Mouse (Mus musculus) midbrain, postnatal 0 days (tissue): ENCODE data around the gene Il25. TPM values are rescaled to one million over a fixed set of nuclear protein-coding genes. Genes with fewer than 3 reads are reported as not detected.

ENCODE experiments used
- ATAC-seq: fragments of 200-750 bp; cut with Nextera tagmentation; 2 replicates; pipeline ENCODE4 v1.8.0; 2017; ENCODE audit warnings: moderate number of reproducible peaks, mild to moderate bottlenecking, moderate TSS enrichment, moderate library complexity; ENCODE audit not compliant: low FRiP score
- DNase-seq: peaks from one replicate; pipeline ENCODE4 v3.0.0-alpha.2; 2015; ENCODE audit warnings: low spot score
- H3K27ac ChIP-seq: fragments of 300-500 bp; sonication (generic); 2 replicates; pipeline ENCODE4 v1.5.1; 2014; ENCODE audit warnings: low read depth, mild to moderate bottlenecking, low read length, mixed read lengths
- H3K27me3 ChIP-seq: fragments of 300-500 bp; sonication (generic); 2 replicates; pipeline ENCODE4 v1.6.1; 2014; ENCODE audit warnings: low read length, control low read depth, mixed read lengths; ENCODE audit not compliant: insufficient read depth
- H3K36me3 ChIP-seq: fragments of 300-500 bp; sonication (generic); 2 replicates; pipeline ENCODE4 v1.6.1; 2014; ENCODE audit warnings: low read length, control low read depth, mixed read lengths; ENCODE audit not compliant: insufficient read depth
- H3K4me1 ChIP-seq: fragments of 300-500 bp; sonication (generic); 2 replicates; pipeline ENCODE4 v1.6.1; 2014; ENCODE audit warnings: mild to moderate bottlenecking, control low read depth, antibody characterized with exemption, low read length, mixed read lengths; ENCODE audit not compliant: insufficient read depth
- H3K4me2 ChIP-seq: fragments of 300-500 bp; sonication (generic); 2 replicates; pipeline ENCODE4 v1.6.1; 2014; ENCODE audit warnings: low read depth, mild to moderate bottlenecking, low read length, mixed read lengths; ENCODE audit not compliant: poor library complexity, severe bottlenecking
- H3K4me3 ChIP-seq: fragments of 300-500 bp; sonication (generic); 2 replicates; pipeline ENCODE4 v1.5.1; 2014; ENCODE audit warnings: low read depth, mild to moderate bottlenecking, low read length, moderate library complexity
- H3K9ac ChIP-seq: fragments of 300-500 bp; sonication (generic); replicated peaks from 2 replicates; pipeline ENCODE4 v1.6.1; 2014; ENCODE audit warnings: mild to moderate bottlenecking, low read length, moderate library complexity, mixed read lengths; ENCODE audit not compliant: poor library complexity, severe bottlenecking
- H3K9me3 ChIP-seq: fragments of 300-500 bp; sonication (generic); 2 replicates; pipeline ENCODE4 v1.6.1; 2016; ENCODE audit warnings: low read length, control low read depth
- CTCF ChIP-seq: IDR thresholded peaks from 2 replicates; pipeline ENCODE4 v1.5.1; 2016; ENCODE audit warnings: antibody characterized with exemption, mild to moderate bottlenecking
- WGBS: fragments of 180-500 bp; shearing (Covaris S2); extraction: QIAGEN DNeasy Blood & Tissue Kit; methylation state at CpG from one replicate; pipeline ENCODE4 v1.1.7; 2014; 5-methylcytosine and 5-hydroxymethylcytosine counted together
- polyA plus RNA-seq: library from polyadenylated mRNA; unstranded; fragments of >200 nt; fragmentation: Nextera tagmentation; extraction: Ambion mirVana; gene quantifications from 2 replicates; pipeline ENCODE4 v1.2.1, GENCODE M21; 2015
- total RNA-seq: library from RNA; depleted of rRNA; stranded (reverse); fragments of >200 nt; gene quantifications from 2 replicates; pipeline ENCODE4 v1.2.3, GENCODE M21; 2014

The Il25 gene
- total and polyA plus RNA-seq, 2 experiments from 2014 or later: 0.38 TPM; not detected in 1

DNA sequence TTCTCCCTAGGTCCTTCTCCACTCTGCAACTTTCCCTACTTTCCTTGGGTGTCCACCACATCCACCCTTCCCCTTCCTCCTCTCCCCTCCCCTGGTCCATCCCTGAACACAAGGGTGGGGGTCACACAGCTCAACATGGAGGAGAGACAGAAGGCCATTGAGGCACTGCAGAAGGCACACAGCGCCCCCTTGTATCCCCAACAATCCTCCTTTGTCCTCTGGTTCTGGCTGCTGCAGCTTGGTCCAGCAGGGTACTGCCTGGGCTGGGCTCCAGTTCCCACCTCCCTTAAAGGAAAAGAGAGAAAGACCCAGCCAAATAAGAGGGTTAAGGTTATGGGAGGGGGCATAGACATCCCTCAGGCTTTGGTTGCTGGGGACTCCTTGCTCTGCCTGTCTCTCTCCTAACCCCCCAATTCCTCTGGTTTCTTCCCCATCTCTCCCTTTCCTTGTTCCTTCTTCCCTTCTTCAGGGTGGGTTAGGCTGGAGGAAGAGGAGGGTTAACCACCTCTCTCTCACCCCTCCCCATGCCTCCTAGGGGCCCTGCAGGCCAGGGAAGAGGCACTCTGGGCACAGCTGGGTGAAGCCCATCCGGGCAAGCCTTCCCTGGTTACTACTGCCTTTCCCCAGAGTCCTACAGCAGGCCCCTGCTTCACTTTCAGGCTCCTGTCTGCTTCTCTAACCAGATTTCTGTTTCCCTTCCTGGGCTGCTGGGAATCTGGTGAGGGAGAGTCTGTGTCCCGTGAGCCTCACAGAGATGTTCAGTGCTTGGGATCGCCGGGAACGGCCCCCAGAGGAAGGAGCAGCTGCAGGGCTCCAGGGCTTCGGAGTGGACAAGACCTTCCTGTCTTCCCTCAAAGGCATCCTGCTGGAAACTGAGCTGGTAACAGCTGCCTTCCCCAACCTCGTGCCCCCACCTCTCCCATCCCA lies 3.7 kb downstream of the Il25 start, which contains the start of gene Cmtm5:
Gene Cmtm5, plus strand, starts transcription at position 358 of the 927 bp plus-strand sequence.
- ATAC-seq: peak; percentile 88
- H3K4me2 ChIP-seq: peak within 1 kb of the TSS; percentile 20; the same call in 1 of the 2 replicates

DNA sequence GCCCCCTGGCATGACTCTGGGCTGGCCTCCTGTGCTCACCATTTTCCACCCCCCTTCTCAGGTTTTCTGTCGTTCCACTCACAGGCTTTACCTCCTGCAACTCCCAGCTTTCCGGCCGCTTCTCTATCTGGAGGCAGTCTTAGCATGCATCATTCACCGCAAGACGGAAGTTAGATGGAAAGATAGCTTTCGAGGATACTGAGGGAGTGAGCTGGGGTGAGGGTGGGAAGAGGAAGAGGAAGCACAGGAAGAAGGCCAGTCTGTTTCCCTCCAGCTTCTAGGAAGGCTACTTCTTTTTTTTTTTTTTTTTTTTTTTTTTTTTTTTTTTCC lies 4.3 kb downstream of the Il25 start:
- H3K27ac ChIP-seq: peak overlapping the region; percentile 77
- H3K36me3 ChIP-seq: no peaks in the 10 kb centered on the region
- no peaks in the 10 kb centered on the region for H3K9me3 ChIP-seq
- H3K4me3 ChIP-seq: no peak overlapping the region
- H3K4me1 ChIP-seq: no peaks in the 10 kb centered on the region
- ATAC-seq: no peak
- no peak for DNase-seq
- peak overlapping the region; percentile 39; the same call in 1 of the 2 replicates for H3K9ac ChIP-seq
- peak overlapping the region; percentile 20; the same call in 1 of the 2 replicates for H3K4me2 ChIP-seq
- TF ChIP-seq CTCF: no peak
- 49% methylated on average over 6 of the region's 6 CpGs for WGBS
- H3K27me3 ChIP-seq: no peaks in the 10 kb centered on the region

More for the DNA sequence above, 3.7 kb downstream of the Il25 start, which contains the start of gene Cmtm5:
- Histone ChIP-seq H3K9me3 (no peaks in the 10 kb centered on the region), H3K9ac (peak within 1 kb of the TSS; percentile 39), H3K36me3 (no peaks in the 10 kb centered on the region), H3K4me3 (no peak within 1 kb of the TSS), H3K27ac (peak within 1 kb of the TSS; percentile 77), H3K4me1 (no peaks in the 10 kb centered on the region), H3K27me3 (no peaks in the 10 kb centered on the region)
- WGBS: 21% methylated on average over 8 of the region's 8 CpGs
- DNase-seq: peak; percentile 86
- TF ChIP-seq CTCF: peak; percentile 48

DNA sequence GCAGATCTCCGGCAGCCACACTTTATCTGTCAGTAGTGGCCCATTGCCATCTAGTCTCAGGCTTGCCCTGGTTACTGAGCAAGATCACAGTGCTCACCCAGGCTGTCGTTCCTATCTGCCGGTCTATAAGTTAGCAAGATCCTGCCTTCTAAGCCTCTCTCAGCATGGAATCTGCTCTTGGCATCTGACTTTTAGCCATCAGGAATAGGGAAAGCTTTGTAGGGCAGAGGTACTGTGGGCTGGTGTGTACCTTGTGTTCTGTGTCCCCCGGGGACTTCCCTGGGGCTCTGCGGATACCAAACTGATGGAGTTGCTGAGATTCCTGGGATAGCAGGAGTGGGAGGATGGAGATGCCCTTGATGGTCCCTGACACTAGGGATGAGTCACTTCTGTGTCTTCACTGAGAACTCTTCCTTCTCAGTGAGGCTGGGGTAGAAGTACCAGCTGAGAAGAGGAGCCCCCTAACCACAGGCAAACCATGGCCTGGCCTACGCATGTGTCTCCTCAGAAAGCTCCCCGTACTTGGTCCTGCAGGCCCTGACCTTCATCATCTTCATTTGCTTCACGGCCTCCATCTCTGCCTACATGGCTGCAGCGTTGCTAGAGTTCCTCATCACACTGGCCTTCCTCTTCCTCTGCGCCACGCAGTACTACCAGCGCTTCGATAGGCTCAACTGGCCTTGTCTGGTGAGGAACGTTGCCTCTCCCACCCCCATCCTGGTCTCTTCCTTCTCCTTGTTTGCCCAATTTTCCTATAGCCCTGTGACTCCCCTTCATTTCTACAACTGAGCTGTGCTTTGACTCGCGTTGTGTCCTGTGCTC lies 5.1 kb downstream of the Il25 start:
- Histone ChIP-seq H3K36me3 (no peaks in the 10 kb centered on the region), H3K9me3 (no peaks in the 10 kb centered on the region), H3K27me3 (no peaks in the 10 kb centered on the region), H3K9ac (no peak overlapping the region), H3K4me2 (no peak overlapping the region), H3K4me3 (no peak overlapping the region), H3K4me1 (no peaks in the 10 kb centered on the region), H3K27ac (no peak overlapping the region)
- 91% methylated on average over 16 of the region's 16 CpGs for WGBS
- DNase-seq (no peak), ATAC-seq (no peak)
- no peak for TF ChIP-seq CTCF

DNA sequence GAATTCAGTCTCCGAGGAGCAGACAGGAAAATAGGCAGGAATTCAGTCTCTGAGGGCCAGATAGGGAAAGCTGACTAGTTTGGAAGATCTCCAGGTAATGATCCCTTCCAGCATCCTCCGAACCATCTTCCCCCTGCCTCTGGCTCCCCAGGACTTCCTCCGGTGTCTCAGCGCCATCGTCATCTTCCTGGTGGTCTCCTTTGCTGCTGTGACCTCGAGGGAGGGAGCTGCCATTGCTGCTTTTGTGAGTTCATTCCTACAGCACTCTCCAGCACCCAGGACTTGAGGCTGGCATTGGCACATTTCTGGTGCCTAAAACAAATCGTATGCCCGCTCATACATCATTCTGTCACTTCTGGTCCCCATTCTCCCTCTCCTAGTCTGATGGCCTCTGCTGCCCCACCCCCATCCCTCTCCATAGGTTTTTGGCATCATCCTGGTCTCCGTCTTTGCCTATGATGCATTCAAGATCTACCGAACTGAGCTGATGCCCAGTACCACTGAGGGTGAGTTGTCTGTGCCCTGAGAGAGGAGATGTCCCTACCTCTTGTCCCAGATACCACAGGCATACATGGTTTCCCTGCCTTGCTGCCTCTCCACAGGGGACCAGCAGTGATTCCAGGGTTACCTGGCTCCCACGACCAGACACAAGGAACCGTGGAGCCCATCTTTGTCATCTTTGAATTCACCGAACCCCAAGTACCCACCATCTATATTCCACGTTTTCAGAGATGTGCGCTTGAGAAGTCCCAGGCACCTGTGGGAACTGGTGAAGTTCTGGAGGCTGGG lies 6.1 kb downstream of the Il25 start:
- no peak overlapping the region for H3K27ac ChIP-seq
- H3K9me3 ChIP-seq: no peaks in the 10 kb centered on the region
- no peak for TF ChIP-seq CTCF
- DNase-seq (no peak), ATAC-seq (no peak)
- no peak overlapping the region for H3K4me2 ChIP-seq
- no peak overlapping the region for H3K9ac ChIP-seq
- no peaks in the 10 kb centered on the region for H3K36me3 ChIP-seq
- H3K4me1 ChIP-seq: no peaks in the 10 kb centered on the region
- no peak overlapping the region for H3K4me3 ChIP-seq
- H3K27me3 ChIP-seq: no peaks in the 10 kb centered on the region
- WGBS: 81% methylated on average over 15 of the region's 15 CpGs

DNA sequence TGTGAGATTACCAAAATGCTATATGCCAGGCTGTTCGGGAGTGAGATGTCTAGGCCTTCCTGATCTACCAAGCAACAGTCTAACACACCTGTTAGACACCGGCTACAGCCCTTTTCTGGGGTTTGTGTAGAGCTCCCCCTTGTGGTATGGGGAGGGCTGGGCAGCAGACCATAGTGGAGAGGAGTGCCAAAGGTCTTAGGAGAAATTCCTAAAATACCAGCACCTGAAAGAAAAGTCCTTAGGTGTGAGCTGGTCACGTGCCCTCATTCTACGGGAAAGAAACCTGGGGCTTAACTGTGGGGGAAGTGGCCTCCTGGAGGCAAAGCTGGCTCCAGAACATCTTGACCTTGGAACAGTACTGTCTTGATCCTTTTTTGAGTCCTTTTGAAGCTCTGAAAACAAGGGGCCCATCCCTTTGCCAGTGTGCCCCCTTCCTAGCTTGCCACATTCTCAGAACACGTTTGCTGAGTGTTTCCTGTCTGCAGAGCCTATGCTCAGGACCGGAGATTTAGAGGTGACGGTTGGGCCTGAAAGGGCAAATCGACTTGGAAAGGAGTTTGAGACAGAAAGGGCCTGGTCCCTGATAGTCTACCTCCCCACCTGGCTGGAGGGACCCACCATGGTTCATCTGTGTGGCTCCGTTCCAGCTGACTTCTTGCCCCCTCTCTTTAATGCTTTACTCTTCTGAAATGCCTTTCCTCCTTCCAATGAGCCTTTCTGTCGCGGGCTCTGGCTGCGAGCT lies 7.1 kb downstream of the Il25 start:
- 61% methylated on average over 12 of the region's 12 CpGs for WGBS
- TF ChIP-seq CTCF: peak; percentile 69
- H3K4me3 ChIP-seq: no peak overlapping the region
- H3K9ac ChIP-seq: no peak overlapping the region
- H3K4me1 ChIP-seq: no peaks in the 10 kb centered on the region
- H3K27ac ChIP-seq: no peak overlapping the region
- no peak for ATAC-seq
- peak; percentile 41 for DNase-seq
- H3K27me3 ChIP-seq: no peaks in the 10 kb centered on the region
- no peaks in the 10 kb centered on the region for H3K9me3 ChIP-seq
- H3K36me3 ChIP-seq: no peaks in the 10 kb centered on the region
- H3K4me2 ChIP-seq: no peak overlapping the region
